Mouse (Mus musculus) cerebellum, adult 2 months (tissue): ENCODE data around the gene Nfkb1.

Experiments used
- CTCF ChIP-seq: fragments of 200-500 bp; IDR thresholded peaks from 2 replicates; pipeline ENCODE4 v1.5.1; 2011; ENCODE audit warnings: low read depth, mild to moderate bottlenecking, control low read depth, low read length, moderate library complexity, borderline replicate concordance; ENCODE audit not compliant: insufficient read depth
- POLR2A ChIP-seq: fragments of 200-500 bp; IDR thresholded peaks from 2 replicates; pipeline ENCODE4 v1.6.1; 2011; ENCODE audit warnings: low read length, control low read depth, borderline replicate concordance; ENCODE audit not compliant: insufficient read depth

GRCm38 (mm10) chr3:135670869-135671268 is 20.5 kb downstream of the Nfkb1 start:
- TF ChIP-seq CTCF (no peak), POLR2A (no peak)
